Mouse (Mus musculus) brain, embryonic 14.5 days (tissue): Measurements from ENCODE around the gene Npsr1.

Source experiments
- CTCF ChIP-seq: fragments of 200-500 bp; IDR thresholded peaks from 2 replicates; pipeline ENCODE4 v1.5.1; 2012; ENCODE audit warnings: inconsistent platforms, mild to moderate bottlenecking, moderate library complexity, borderline replicate concordance; ENCODE audit not compliant: insufficient read depth, insufficient read length; ENCODE audit errors: extremely low read depth
- POLR2A ChIP-seq: fragments of 200-500 bp; IDR thresholded peaks from 2 replicates; pipeline ENCODE4 v1.6.1; 2012; ENCODE audit warnings: mild to moderate bottlenecking, inconsistent platforms, borderline replicate concordance; ENCODE audit not compliant: poor library complexity, insufficient read depth, insufficient read length, severe bottlenecking; ENCODE audit errors: extremely low read depth

DNA sequence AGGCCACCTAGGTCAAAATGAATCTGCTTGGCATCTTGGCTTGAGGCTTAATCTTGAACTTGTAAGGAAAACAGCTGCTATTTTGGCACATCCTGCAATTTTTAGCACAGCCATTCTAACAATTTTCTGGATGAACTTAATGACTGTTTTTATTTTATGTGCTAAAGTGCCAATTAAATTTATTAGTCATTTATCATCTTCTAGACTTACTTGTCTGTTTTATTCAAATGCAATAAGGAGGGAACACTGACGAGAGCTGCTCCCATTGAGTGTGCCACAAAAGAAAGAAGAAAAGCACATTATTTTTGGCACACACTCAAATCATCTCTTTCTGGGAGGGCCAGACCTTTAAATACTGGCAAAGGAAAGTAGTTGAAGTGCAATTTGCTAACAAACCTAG, 59.4 kb downstream of the Npsr1 start:
- no peak for TF ChIP-seq CTCF
- TF ChIP-seq POLR2A: no peak
